Mouse (Mus musculus): ENCODE measurements around the gene Ccdc34. TPM values are rescaled to one million over a fixed set of nuclear protein-coding genes. Genes with fewer than 3 reads are reported as not detected.

Ccdc34 gene
- polyA plus RNA-seq (2012; rRNA removed): 4.2 and 4.6 TPM in 2 replicates

- TF ChIP-seq POLR2A (IDR thresholded peaks at IDR 0.05; ENCODE audit: low read depth, low read length) (no peak), CTCF (conservative IDR thresholded peaks at IDR 0.05; ENCODE audit: insufficient read depth, insufficient read length, low read depth, low read length) (no peak)
- 0 out of 2 replicates have a peak within 1 kb of the TSS, but pooled peaks have one; percentile 26 for H3K27ac ChIP-seq (ENCODE audit: insufficient read depth, low read depth, low read length)
- H3K27me3 ChIP-seq (replicated peaks; ENCODE audit: control insufficient read depth, insufficient read depth, low read length): no peaks in the 10 kb centered on the region
- peak within 1 kb of the TSS; percentile 61 for H3K4me3 ChIP-seq (ENCODE audit: insufficient read depth, low read depth, low read length)
- peaks cover 3% of the 10 kb centered on the region; the same call in 1 of the 2 replicates for H3K4me1 ChIP-seq (ENCODE audit: control insufficient read depth, insufficient read depth, low read length)
- WGBS: under 1% methylated on average over 55 of the region's 55 CpGs
- peaks cover 3% of the 10 kb centered on the region; the same call in 1 of the 2 replicates for H3K36me3 ChIP-seq (ENCODE audit: control insufficient read depth, insufficient read depth, low read length)
- peak; percentile 95 for DNase-seq
Observed at GRCm38 (mm10) chr2:110017616-110018505, at the start of gene Ccdc34. Ccdc34 (plus strand) TSS chr2:110017817.

GRCm38 (mm10) chr2:109969381-109969780, 48.2 kb upstream of the Ccdc34 start:
- Histone ChIP-seq H3K36me3 (ENCODE audit: control insufficient read depth, insufficient read depth, low read length) (no peaks in the 10 kb centered on the region; the same call in 1 of the 2 replicates), H3K27me3 (replicated peaks; ENCODE audit: control insufficient read depth, insufficient read depth, low read length) (no peaks in the 10 kb centered on the region), H3K4me1 (ENCODE audit: control insufficient read depth, insufficient read depth, low read length) (peaks cover 37% of the 10 kb centered on the region), H3K4me3 (ENCODE audit: insufficient read depth, low read depth, low read length) (no peak overlapping the region), H3K27ac (ENCODE audit: insufficient read depth, low read depth, low read length) (peak overlapping the region; percentile 45)
- 54% methylated on average over 3 of the region's 3 CpGs for WGBS
- peak; percentile 28 for DNase-seq
- TF ChIP-seq POLR2A (IDR thresholded peaks at IDR 0.05; ENCODE audit: low read depth, low read length) (no peak), CTCF (conservative IDR thresholded peaks at IDR 0.05; ENCODE audit: insufficient read depth, insufficient read length, low read depth, low read length) (no peak)

- WGBS: 36% methylated on average over 10 of the region's 10 CpGs
- peak overlapping the region; percentile 45 for H3K27ac ChIP-seq (ENCODE audit: insufficient read depth, low read depth, low read length)
- peak; percentile 46 for DNase-seq
Observed at GRCm38 (mm10) chr2:109969926-109970532, 47.6 kb upstream of the Ccdc34 start.

GRCm38 (mm10) chr2:109970744-109971410, 46.7 kb upstream of the Ccdc34 start:
- H3K36me3 ChIP-seq (ENCODE audit: control insufficient read depth, insufficient read depth, low read length): peaks cover 2% of the 10 kb centered on the region; the same call in 1 of the 2 replicates
- no peaks in the 10 kb centered on the region for H3K27me3 ChIP-seq (replicated peaks; ENCODE audit: control insufficient read depth, insufficient read depth, low read length)
- DNase-seq: no peak
- TF ChIP-seq POLR2A (IDR thresholded peaks at IDR 0.05; ENCODE audit: low read depth, low read length) (no peak), CTCF (conservative IDR thresholded peaks at IDR 0.05; ENCODE audit: insufficient read depth, insufficient read length, low read depth, low read length) (no peak)
- WGBS: 27% methylated on average over 8 of the region's 8 CpGs
- peak overlapping the region; percentile 82 for H3K27ac ChIP-seq (ENCODE audit: insufficient read depth, low read depth, low read length)
- H3K4me1 ChIP-seq (ENCODE audit: control insufficient read depth, insufficient read depth, low read length): peaks cover 36% of the 10 kb centered on the region
- no peak overlapping the region for H3K4me3 ChIP-seq (ENCODE audit: insufficient read depth, low read depth, low read length)

More at GRCm38 (mm10) chr2:109969926-109970532, 47.6 kb upstream of the Ccdc34 start:
- no peaks in the 10 kb centered on the region; the same call in 1 of the 2 replicates for H3K36me3 ChIP-seq (ENCODE audit: control insufficient read depth, insufficient read depth, low read length)
- no peak overlapping the region for H3K4me3 ChIP-seq (ENCODE audit: insufficient read depth, low read depth, low read length)
- peaks cover 37% of the 10 kb centered on the region for H3K4me1 ChIP-seq (ENCODE audit: control insufficient read depth, insufficient read depth, low read length)
- no peaks in the 10 kb centered on the region for H3K27me3 ChIP-seq (replicated peaks; ENCODE audit: control insufficient read depth, insufficient read depth, low read length)
- TF ChIP-seq POLR2A (IDR thresholded peaks at IDR 0.05; ENCODE audit: low read depth, low read length) (no peak), CTCF (conservative IDR thresholded peaks at IDR 0.05; ENCODE audit: insufficient read depth, insufficient read length, low read depth, low read length) (no peak)

- H3K27ac ChIP-seq (ENCODE audit: insufficient read depth, low read depth, low read length): no peak overlapping the region
- TF ChIP-seq POLR2A (IDR thresholded peaks at IDR 0.05; ENCODE audit: low read depth, low read length) (no peak), CTCF (conservative IDR thresholded peaks at IDR 0.05; ENCODE audit: insufficient read depth, insufficient read length, low read depth, low read length) (no peak)
- DNase-seq: no peak
- H3K4me1 ChIP-seq (ENCODE audit: control insufficient read depth, insufficient read depth, low read length): peaks cover 41% of the 10 kb centered on the region
- WGBS: 88% methylated on average over 2 of the region's 2 CpGs
- peaks cover 2% of the 10 kb centered on the region; the same call in 1 of the 2 replicates for H3K36me3 ChIP-seq (ENCODE audit: control insufficient read depth, insufficient read depth, low read length)
- no peak overlapping the region for H3K4me3 ChIP-seq (ENCODE audit: insufficient read depth, low read depth, low read length)
- H3K27me3 ChIP-seq (replicated peaks; ENCODE audit: control insufficient read depth, insufficient read depth, low read length): no peaks in the 10 kb centered on the region
Observed at GRCm38 (mm10) chr2:109972310-109972709, 45.3 kb upstream of the Ccdc34 start.

- 44% methylated on average over 7 of the region's 7 CpGs for WGBS
- Histone ChIP-seq H3K36me3 (ENCODE audit: control insufficient read depth, insufficient read depth, low read length) (peaks cover 2% of the 10 kb centered on the region; the same call in 1 of the 2 replicates), H3K27ac (ENCODE audit: insufficient read depth, low read depth, low read length) (no peak overlapping the region), H3K4me3 (ENCODE audit: insufficient read depth, low read depth, low read length) (no peak overlapping the region), H3K4me1 (ENCODE audit: control insufficient read depth, insufficient read depth, low read length) (peaks cover 42% of the 10 kb centered on the region), H3K27me3 (replicated peaks; ENCODE audit: control insufficient read depth, insufficient read depth, low read length) (no peaks in the 10 kb centered on the region)
- DNase-seq: no peak
- TF ChIP-seq POLR2A (IDR thresholded peaks at IDR 0.05; ENCODE audit: low read depth, low read length) (no peak), CTCF (conservative IDR thresholded peaks at IDR 0.05; ENCODE audit: insufficient read depth, insufficient read length, low read depth, low read length) (no peak)
Observed at GRCm38 (mm10) chr2:109972922-109973321, 44.7 kb upstream of the Ccdc34 start.
